Mouse (Mus musculus) hindbrain, embryonic 15.5 days (tissue): ENCODE data around the gene Dok3. TPM values are rescaled to one million over a fixed set of nuclear protein-coding genes. Genes with fewer than 3 reads are reported as not detected.

Experiments
- ATAC-seq: fragments of 200-750 bp; cut with Nextera tagmentation; 2 replicates; pipeline ENCODE4 v1.8.0; 2017; ENCODE audit warnings: low read depth, moderate number of reproducible peaks, moderate TSS enrichment; ENCODE audit not compliant: low FRiP score
- H3K27ac ChIP-seq: fragments of 300-500 bp; sonication (generic); replicated peaks from 2 replicates; pipeline ENCODE4 v1.5.1; 2015; ENCODE audit warnings: mild to moderate bottlenecking, inconsistent platforms
- H3K27me3 ChIP-seq: fragments of 300-500 bp; sonication (generic); 2 replicates; pipeline ENCODE4 v1.6.1; 2015; ENCODE audit warnings: control low read depth, inconsistent platforms
- H3K36me3 ChIP-seq: fragments of 300-500 bp; sonication (generic); 2 replicates; pipeline ENCODE4 v1.6.1; 2015; ENCODE audit warnings: control low read depth, inconsistent platforms
- H3K4me1 ChIP-seq: fragments of 300-500 bp; sonication (generic); replicated peaks from 2 replicates; pipeline ENCODE4 v1.6.1; 2015; ENCODE audit warnings: control low read depth, inconsistent platforms
- H3K4me2 ChIP-seq: fragments of 300-500 bp; sonication (generic); 2 replicates; pipeline ENCODE4 v1.6.1; 2015; ENCODE audit warnings: moderate library complexity, mild to moderate bottlenecking, inconsistent platforms
- H3K4me3 ChIP-seq: fragments of 300-500 bp; sonication (generic); 2 replicates; pipeline ENCODE4 v1.5.1; 2015; ENCODE audit warnings: mild to moderate bottlenecking, inconsistent platforms
- H3K9ac ChIP-seq: fragments of 300-500 bp; sonication (generic); 2 replicates; pipeline ENCODE4 v1.6.1; 2015; ENCODE audit warnings: inconsistent platforms
- H3K9me3 ChIP-seq: fragments of 300-500 bp; sonication (generic); 2 replicates; pipeline ENCODE4 v1.6.1; 2016; ENCODE audit warnings: control low read depth, inconsistent platforms
- WGBS: fragments of 180-500 bp; shearing (Covaris S2); methylation state at CpG from one replicate; pipeline ENCODE4 v1.1.7; 2015; 5-methylcytosine and 5-hydroxymethylcytosine counted together
- polyA plus RNA-seq: library from polyadenylated mRNA; unstranded; fragments of >200 nt; fragmentation: Nextera tagmentation; extraction: Ambion mirVana; gene quantifications from 2 replicates; pipeline ENCODE4 v1.2.1, GENCODE M21; 2015

Gene Dok3
- polyA plus RNA-seq, 1 experiment from 2014 or later, result 5.3 TPM

GRCm38 (mm10) chr13:55498906-55499305, 30.2 kb downstream of the Dok3 start:
- no peaks in the 10 kb centered on the region for H3K9me3 ChIP-seq
- ATAC-seq, result no peak
- no peaks in the 10 kb centered on the region for H3K27me3 ChIP-seq
- 60% methylated on average over 11 of the region's 11 CpGs for WGBS
- peaks cover 28% of the 10 kb centered on the region for H3K4me1 ChIP-seq
- no peak overlapping the region for H3K9ac ChIP-seq
- H3K4me2 ChIP-seq, result no peak overlapping the region
- H3K36me3 ChIP-seq, result peaks cover 22% of the 10 kb centered on the region
- no peak overlapping the region for H3K27ac ChIP-seq
- H3K4me3 ChIP-seq, result no peak overlapping the region

GRCm38 (mm10) chr13:55496661-55497060, 32.4 kb downstream of the Dok3 start:
- Histone ChIP-seq H3K36me3 (peaks cover 4% of the 10 kb centered on the region; the same call in 1 of the 2 replicates), H3K9ac (no peak overlapping the region), H3K4me2 (no peak overlapping the region), H3K9me3 (no peaks in the 10 kb centered on the region), H3K27me3 (no peaks in the 10 kb centered on the region), H3K4me3 (no peak overlapping the region), H3K4me1 (peaks cover 28% of the 10 kb centered on the region), H3K27ac (no peak overlapping the region)
- ATAC-seq, result no peak
- 85% methylated on average over 6 of the region's 6 CpGs for WGBS

GRCm38 (mm10) chr13:55495702-55496101, 33.4 kb downstream of the Dok3 start:
- peak overlapping the region; percentile 7; the same call in 1 of the 2 replicates for H3K27ac ChIP-seq
- 15% methylated on average over 4 of the region's 4 CpGs for WGBS

GRCm38 (mm10) chr13:55494883-55495621, 34.0 kb downstream of the Dok3 start:
- peaks cover 28% of the 10 kb centered on the region for H3K4me1 ChIP-seq
- H3K27ac ChIP-seq, result no peak overlapping the region; the same call in 1 of the 2 replicates
- H3K36me3 ChIP-seq, result peaks cover 4% of the 10 kb centered on the region; the same call in 1 of the 2 replicates
- 20% methylated on average over 18 of the region's 18 CpGs for WGBS
- H3K9ac ChIP-seq, result no peak overlapping the region
- 0 out of 2 replicates have a peak overlapping the region, but pooled peaks have one; percentile 1 for H3K4me2 ChIP-seq
- no peaks in the 10 kb centered on the region for H3K27me3 ChIP-seq
- no peak overlapping the region for H3K4me3 ChIP-seq
- peak; percentile 43 for ATAC-seq
- no peaks in the 10 kb centered on the region for H3K9me3 ChIP-seq

More at GRCm38 (mm10) chr13:55495702-55496101, 33.4 kb downstream of the Dok3 start:
- ATAC-seq, result no peak
- peaks cover 4% of the 10 kb centered on the region; the same call in 1 of the 2 replicates for H3K36me3 ChIP-seq
- H3K4me2 ChIP-seq, result no peak overlapping the region
- H3K9me3 ChIP-seq, result no peaks in the 10 kb centered on the region
- no peak overlapping the region for H3K4me3 ChIP-seq
- H3K4me1 ChIP-seq, result peaks cover 28% of the 10 kb centered on the region
- no peak overlapping the region for H3K9ac ChIP-seq
- no peaks in the 10 kb centered on the region for H3K27me3 ChIP-seq

GRCm38 (mm10) chr13:55494257-55494656, 34.8 kb downstream of the Dok3 start:
- H3K27me3 ChIP-seq, result no peaks in the 10 kb centered on the region
- H3K27ac ChIP-seq, result no peak overlapping the region
- no peak overlapping the region for H3K4me3 ChIP-seq
- H3K9ac ChIP-seq, result no peak overlapping the region
- H3K4me1 ChIP-seq, result peaks cover 28% of the 10 kb centered on the region
- H3K4me2 ChIP-seq, result no peak overlapping the region
- H3K36me3 ChIP-seq, result peaks cover 4% of the 10 kb centered on the region; the same call in 1 of the 2 replicates
- no peak for ATAC-seq
- 23% methylated on average over 2 of the region's 2 CpGs for WGBS
- no peaks in the 10 kb centered on the region for H3K9me3 ChIP-seq

GRCm38 (mm10) chr13:55487578-55488498, 41.3 kb downstream of the Dok3 start, which contains the start of gene Dbn1:
Dbn1 (minus strand) TSS chr13:55488111.
- WGBS, result under 1% methylated on average over 72 of the region's 83 CpGs
- Histone ChIP-seq H3K4me3 (peak within 1 kb of the TSS; percentile 95), H3K27me3 (no peaks in the 10 kb centered on the region), H3K36me3 (no peaks in the 10 kb centered on the region), H3K9ac (peak within 1 kb of the TSS; percentile 100), H3K27ac (peak within 1 kb of the TSS; percentile 99), H3K4me1 (peaks cover 42% of the 10 kb centered on the region), H3K9me3 (no peaks in the 10 kb centered on the region), H3K4me2 (peak within 1 kb of the TSS; percentile 79)
- peak; percentile 84 for ATAC-seq

- ATAC-seq, result peak; percentile 35
- under 1% methylated on average over 26 of the region's 29 CpGs for WGBS
- peaks cover 50% of the 10 kb centered on the region for H3K4me1 ChIP-seq
These were observed 42.0 kb downstream of the Dok3 start for GRCm38 (mm10) chr13:55486916-55487577.

GRCm38 (mm10) chr13:55486029-55486794, 42.9 kb downstream of the Dok3 start:
- H3K9me3 ChIP-seq, result no peaks in the 10 kb centered on the region
- peaks cover 14% of the 10 kb centered on the region for H3K36me3 ChIP-seq
- 24% methylated on average over 14 of the region's 14 CpGs for WGBS
- peak overlapping the region; percentile 99 for H3K27ac ChIP-seq
- peaks cover 52% of the 10 kb centered on the region for H3K4me1 ChIP-seq
- peak overlapping the region; percentile 79 for H3K4me2 ChIP-seq
- ATAC-seq, result no peak
- H3K4me3 ChIP-seq, result peak overlapping the region; percentile 95
- peak overlapping the region; percentile 100 for H3K9ac ChIP-seq
- no peaks in the 10 kb centered on the region for H3K27me3 ChIP-seq

More at GRCm38 (mm10) chr13:55486916-55487577, 42.0 kb downstream of the Dok3 start:
- Histone ChIP-seq H3K27ac (peak overlapping the region; percentile 99), H3K9me3 (no peaks in the 10 kb centered on the region), H3K27me3 (no peaks in the 10 kb centered on the region), H3K4me2 (peak overlapping the region; percentile 79), H3K4me3 (peak overlapping the region; percentile 95), H3K9ac (peak overlapping the region; percentile 100), H3K36me3 (peaks cover 7% of the 10 kb centered on the region)

- H3K27me3 ChIP-seq, result no peaks in the 10 kb centered on the region
- no peaks in the 10 kb centered on the region for H3K9me3 ChIP-seq
- ATAC-seq, result no peak
- peak overlapping the region; percentile 100 for H3K9ac ChIP-seq
- H3K36me3 ChIP-seq, result peaks cover 29% of the 10 kb centered on the region
- H3K4me1 ChIP-seq, result peaks cover 52% of the 10 kb centered on the region
- H3K4me3 ChIP-seq, result peak overlapping the region; percentile 95
- peak overlapping the region; percentile 99 for H3K27ac ChIP-seq
- peak overlapping the region; percentile 79 for H3K4me2 ChIP-seq
- 11% methylated on average over 7 of the region's 7 CpGs for WGBS
These were observed 44.5 kb downstream of the Dok3 start for GRCm38 (mm10) chr13:55484520-55485088.

GRCm38 (mm10) chr13:55483593-55483992, 45.5 kb downstream of the Dok3 start:
- Histone ChIP-seq H3K4me2 (peak overlapping the region; percentile 79), H3K9ac (peak overlapping the region; percentile 100), H3K27me3 (no peaks in the 10 kb centered on the region), H3K4me1 (peaks cover 52% of the 10 kb centered on the region), H3K9me3 (no peaks in the 10 kb centered on the region), H3K36me3 (peaks cover 39% of the 10 kb centered on the region), H3K4me3 (peak overlapping the region; percentile 95), H3K27ac (peak overlapping the region; percentile 99)
- ATAC-seq, result peak; percentile 87
- WGBS, result 3% methylated on average over 15 of the region's 15 CpGs
